ENCODE assay signal across 8 mouse cellular contexts in the genomic region with DNA sequence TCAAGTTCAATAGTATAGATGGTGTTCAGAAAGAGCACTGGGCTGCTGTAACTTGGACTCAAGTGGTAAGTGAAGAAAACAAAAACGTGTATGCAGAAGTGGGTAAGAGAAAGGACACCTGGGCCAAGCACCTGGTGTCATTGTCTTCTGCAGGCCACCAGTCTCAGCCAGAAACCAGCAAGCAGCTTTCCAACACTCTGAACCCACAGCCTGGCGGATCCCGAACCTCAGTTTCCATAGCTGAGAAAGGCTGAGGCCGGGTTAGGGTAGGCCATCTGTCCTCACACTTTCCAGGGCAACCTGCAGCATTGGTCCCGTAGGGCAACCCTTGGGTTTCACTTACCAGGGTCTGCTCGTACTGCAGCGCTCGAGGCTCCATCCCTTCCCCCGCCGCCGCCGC. TPM values are rescaled to one million over a fixed set of nuclear protein-coding genes. Genes with fewer than 3 reads are reported as not detected.
DNase-seq lines count a peak whose midpoint lies in the region; ATAC-seq and TF ChIP-seq lines count a peak whose summit lies in the region.

No protein-coding gene starts in this region.

- no peak for DNase-seq in spleen, adult 2 months (ENCODE audit: low read depth in 1 of 2, low spot score in 2 of 2)
- no peak for DNase-seq in spleen, adult 18-20 months
- DNase-seq in gastrocnemius, adult 18-20 months (ENCODE audit: low spot score): no peak
- DNase-seq in T-cell, adult 2 months (ENCODE audit: low spot score): no peak

- no peaks in the 10 kb centered on the region for H3K9me3 ChIP-seq in erythroblast, embryonic 14.5 days (ENCODE audit: control insufficient read depth, low read length)
- H3K9me3 ChIP-seq in limb, embryonic 12.5 days: no peaks in the 10 kb centered on the region
- no peaks in the 10 kb centered on the region for H3K9me3 ChIP-seq in stomach, embryonic 15.5 days

- no peak for TF ChIP-seq CTCF in spleen, adult 2 months (IDR thresholded peaks at IDR 0.05; ENCODE audit: extremely low read depth, insufficient read depth, insufficient read length, insufficient replicate concordance)

- H3K9ac ChIP-seq in limb, embryonic 12.5 days (replicated peaks): peak overlapping the region; percentile 80
- peak overlapping the region; percentile 89 for H3K9ac ChIP-seq in stomach, embryonic 15.5 days

- peak overlapping the region; percentile 88 for H3K4me2 ChIP-seq in limb, embryonic 12.5 days
- peak overlapping the region; percentile 88 for H3K4me2 ChIP-seq in stomach, embryonic 15.5 days

- no peak overlapping the region for H3K27ac ChIP-seq in spleen, adult 2 months (ENCODE audit: insufficient read depth, low read length)
- peak overlapping the region; percentile 97 for H3K27ac ChIP-seq in limb, embryonic 12.5 days
- H3K27ac ChIP-seq in stomach, embryonic 15.5 days: peak overlapping the region; percentile 99

- ATAC-seq in erythroblast, adult 5-6 weeks (replicated peaks; ENCODE audit: low FRiP score, poor library complexity, severe bottlenecking): no peak
- ATAC-seq in limb, embryonic 12.5 days (ENCODE audit: insufficient number of reproducible peaks, insufficient read depth, low FRiP score, low TSS enrichment, low read depth): peak; percentile 16
- ATAC-seq in stomach, embryonic 15.5 days (ENCODE audit: insufficient read depth, low FRiP score, low read depth): no peak

- H3K4me3 ChIP-seq in erythroblast, embryonic 14.5 days (replicated peaks): peak overlapping the region; percentile 80
- peak overlapping the region; percentile 74 for H3K4me3 ChIP-seq in spleen, adult 2 months (ENCODE audit: extremely low read depth, insufficient read depth, insufficient read length)
- H3K4me3 ChIP-seq in limb, embryonic 12.5 days (replicated peaks): peak overlapping the region; percentile 66
- H3K4me3 ChIP-seq in stomach, embryonic 15.5 days (replicated peaks): peak overlapping the region; percentile 74

- no peak for TF ChIP-seq POLR2A in spleen, adult 2 months (IDR thresholded peaks at IDR 0.05; ENCODE audit: low read depth, low read length)

- WGBS in spleen, adult 2 months: 8% methylated on average over 12 of the region's 12 CpGs
- whole genome bisulfite sequencing in limb, embryonic 12.5 days: under 1% methylated on average over 12 of the region's 12 CpGs
- WGBS in stomach, embryonic 15.5 days: 1% methylated on average over 12 of the region's 12 CpGs

- H3K36me3 ChIP-seq in erythroblast, embryonic 14.5 days (ENCODE audit: control insufficient read depth): peaks cover 47% of the 10 kb centered on the region
- H3K36me3 ChIP-seq in spleen, adult 2 months (ENCODE audit: control insufficient read depth, insufficient read depth, low read length): peaks cover 1% of the 10 kb centered on the region; the same call in 1 of the 2 replicates
- peaks cover 41% of the 10 kb centered on the region for H3K36me3 ChIP-seq in limb, embryonic 12.5 days
- H3K36me3 ChIP-seq in stomach, embryonic 15.5 days: peaks cover 22% of the 10 kb centered on the region

- peaks cover 83% of the 10 kb centered on the region for H3K4me1 ChIP-seq in erythroblast, embryonic 14.5 days (ENCODE audit: control insufficient read depth)
- H3K4me1 ChIP-seq in spleen, adult 2 months (ENCODE audit: control insufficient read depth, insufficient read depth, insufficient read length): peaks cover 4% of the 10 kb centered on the region; the same call in 1 of the 2 replicates
- peaks cover 35% of the 10 kb centered on the region for H3K4me1 ChIP-seq in limb, embryonic 12.5 days (replicated peaks)
- H3K4me1 ChIP-seq in stomach, embryonic 15.5 days: peaks cover 32% of the 10 kb centered on the region

- H3K27me3 ChIP-seq in erythroblast, embryonic 14.5 days (ENCODE audit: control insufficient read depth): no peaks in the 10 kb centered on the region
- no peaks in the 10 kb centered on the region for H3K27me3 ChIP-seq in spleen, adult 2 months (ENCODE audit: control insufficient read depth, insufficient read depth, low read length)
- no peaks in the 10 kb centered on the region for H3K27me3 ChIP-seq in limb, embryonic 12.5 days
- no peaks in the 10 kb centered on the region for H3K27me3 ChIP-seq in stomach, embryonic 15.5 days (replicated peaks)

RNA-seq across cellular contexts. Expression of gene Polr2h, which starts 1.9 kb away (rescaled TPM):
- 0.25 TPM in 1 of 2 replicates, not detected in the other for polyA plus RNA-seq in erythroblast, embryonic 14.5 days (2012)
- 7.9 and 15.9 TPM in 2 replicates for total RNA-seq in erythroblast, adult 5-6 weeks (2015; ENCODE audit: low replicate concordance)
- 4.0 and 4.3 TPM in 2 replicates for total RNA-seq in erythroblast, adult 5-6 weeks (2017; ENCODE audit: low replicate concordance)
- polyA plus RNA-seq in spleen, adult 2 months (2012; rRNA removed): 8.5 and 10.0 TPM in 2 replicates
- 114 and 118 TPM in 2 replicates for polyA plus RNA-seq in limb, embryonic 12.5 days (2016; fragmentation: Nextera tagmentation; extraction: Ambion mirVana)
- polyA plus RNA-seq in stomach, embryonic 15.5 days (2015; fragmentation: Nextera tagmentation; extraction: Ambion mirVana): 95.7 and 97.3 TPM in 2 replicates
- total RNA-seq in gastrocnemius, adult 18-20 months (2021): 1 to 10 TPM; 7.8 to 9.5 TPM

RNA-seq across cellular contexts. Expression of gene Clcn2, which starts 2.0 kb away (rescaled TPM):
- 1.8 and 3.3 TPM in 2 replicates for polyA plus RNA-seq in erythroblast, embryonic 14.5 days (2012)
- total RNA-seq in erythroblast, adult 5-6 weeks (2015; ENCODE audit: low replicate concordance): 1.7 and 5.0 TPM in 2 replicates
- 3.3 and 8.9 TPM in 2 replicates for total RNA-seq in erythroblast, adult 5-6 weeks (2017; ENCODE audit: low replicate concordance)
- polyA plus RNA-seq in spleen, adult 2 months (2012; rRNA removed): 8.5 and 12.1 TPM in 2 replicates
- polyA plus RNA-seq in limb, embryonic 12.5 days (2016; fragmentation: Nextera tagmentation; extraction: Ambion mirVana): 31.1 and 31.9 TPM in 2 replicates
- 15.3 and 20.2 TPM in 2 replicates for polyA plus RNA-seq in stomach, embryonic 15.5 days (2015; fragmentation: Nextera tagmentation; extraction: Ambion mirVana)
- 1 to 10 TPM in 1 of 2 experiments, under 1 TPM in 1; 0.64 to 1.1 TPM for total RNA-seq in gastrocnemius, adult 18-20 months (2021)

RNA-seq across cellular contexts. Expression of gene Chrd, which starts 17.4 kb away (rescaled TPM):
- polyA plus RNA-seq in erythroblast, embryonic 14.5 days (2012): not detected in 2 replicates
- not detected in 2 replicates for total RNA-seq in erythroblast, adult 5-6 weeks (2015; ENCODE audit: low replicate concordance)
- total RNA-seq in erythroblast, adult 5-6 weeks (2017; ENCODE audit: low replicate concordance): not detected in 2 replicates
- polyA plus RNA-seq in spleen, adult 2 months (2012; rRNA removed): 0.63 and 1.6 TPM in 2 replicates
- 5.0 and 5.1 TPM in 2 replicates for polyA plus RNA-seq in limb, embryonic 12.5 days (2016; fragmentation: Nextera tagmentation; extraction: Ambion mirVana)
- polyA plus RNA-seq in stomach, embryonic 15.5 days (2015; fragmentation: Nextera tagmentation; extraction: Ambion mirVana): 4.0 and 4.7 TPM in 2 replicates
- 1 to 10 TPM; 2.1 to 3.1 TPM for total RNA-seq in gastrocnemius, adult 18-20 months (2021)

RNA-seq across cellular contexts. Expression of gene Thpo, which starts 18.7 kb away (rescaled TPM):
- not detected in 2 replicates for polyA plus RNA-seq in erythroblast, embryonic 14.5 days (2012)
- not detected in 2 replicates for total RNA-seq in erythroblast, adult 5-6 weeks (2015; ENCODE audit: low replicate concordance)
- total RNA-seq in erythroblast, adult 5-6 weeks (2017; ENCODE audit: low replicate concordance): not detected in 2 replicates
- polyA plus RNA-seq in spleen, adult 2 months (2012; rRNA removed): 0.09 and 0.19 TPM in 2 replicates
- polyA plus RNA-seq in limb, embryonic 12.5 days (2016; fragmentation: Nextera tagmentation; extraction: Ambion mirVana): 0.48 and 0.56 TPM in 2 replicates
- 1.0 and 1.1 TPM in 2 replicates for polyA plus RNA-seq in stomach, embryonic 15.5 days (2015; fragmentation: Nextera tagmentation; extraction: Ambion mirVana)
- 10 to 100 TPM in 1 of 2 experiments, 1 to 10 TPM in 1; 6.2 to 10.4 TPM for total RNA-seq in gastrocnemius, adult 18-20 months (2021)

RNA-seq across cellular contexts. Expression of gene Fam131a, which starts 22.5 kb away (rescaled TPM):
- polyA plus RNA-seq in erythroblast, embryonic 14.5 days (2012): 0.26 and 0.29 TPM in 2 replicates
- total RNA-seq in erythroblast, adult 5-6 weeks (2015; ENCODE audit: low replicate concordance): not detected in 2 replicates
- total RNA-seq in erythroblast, adult 5-6 weeks (2017; ENCODE audit: low replicate concordance): 0.26 and 0.70 TPM in 2 replicates
- polyA plus RNA-seq in spleen, adult 2 months (2012; rRNA removed): 5.9 and 8.3 TPM in 2 replicates
- 5.3 and 7.4 TPM in 2 replicates for polyA plus RNA-seq in limb, embryonic 12.5 days (2016; fragmentation: Nextera tagmentation; extraction: Ambion mirVana)
- polyA plus RNA-seq in stomach, embryonic 15.5 days (2015; fragmentation: Nextera tagmentation; extraction: Ambion mirVana): 8.5 and 9.1 TPM in 2 replicates
- total RNA-seq in gastrocnemius, adult 18-20 months (2021): 10 to 100 TPM; 47.5 to 59.9 TPM
